Mouse (Mus musculus) induced T-regulatory cell, adult 2 months (primary cell): ENCODE measurements around the gene Rxrg.

Experiments used
- DNase-seq: peaks from one replicate; pipeline ENCODE4 v3.0.0-alpha.2; 2012; ENCODE audit warnings: low read depth

The Rxrg gene

DNA sequence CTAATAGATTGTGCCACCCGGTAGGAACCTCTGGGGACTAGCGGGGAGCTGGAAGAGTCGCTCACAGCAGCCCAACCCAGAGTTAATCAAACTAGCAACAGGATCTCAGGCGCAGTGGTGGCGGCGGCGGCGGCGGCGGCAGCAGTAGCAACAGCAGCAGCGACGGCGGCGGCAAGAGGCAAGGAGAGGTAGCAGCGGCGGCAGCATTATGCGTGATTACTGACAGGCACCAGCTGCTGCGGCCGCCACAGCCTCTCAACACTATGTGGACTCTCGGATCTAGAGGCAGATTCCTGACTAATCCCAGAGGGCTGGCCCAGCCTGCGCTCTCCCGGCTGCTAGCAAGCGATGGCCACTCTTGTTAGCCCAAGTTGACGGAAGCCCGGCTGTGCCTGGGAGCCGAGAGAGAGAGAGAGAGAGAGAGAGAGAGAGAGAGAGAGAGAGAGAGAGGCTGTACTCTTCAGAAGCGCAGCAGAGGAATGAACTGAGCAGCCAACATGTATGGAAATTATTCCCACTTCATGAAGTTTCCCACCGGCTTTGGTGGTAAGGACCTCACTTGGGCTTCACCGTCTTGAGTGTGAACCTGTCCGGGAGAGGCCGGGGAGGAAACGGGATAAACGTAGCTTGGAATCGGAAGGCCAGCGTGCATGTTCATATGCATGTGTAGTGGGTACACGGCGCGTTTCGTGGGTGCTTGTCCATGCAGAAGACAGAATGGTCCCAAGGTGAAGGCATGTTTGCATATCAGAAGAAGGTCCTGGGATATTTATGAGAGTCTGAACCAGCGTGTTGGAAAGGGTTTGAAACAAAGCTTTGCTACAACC is at the start of gene Rxrg:
Rxrg (plus strand) TSS at position 130 of the 827 bp plus-strand sequence.
- DNase-seq: no peak

DNA sequence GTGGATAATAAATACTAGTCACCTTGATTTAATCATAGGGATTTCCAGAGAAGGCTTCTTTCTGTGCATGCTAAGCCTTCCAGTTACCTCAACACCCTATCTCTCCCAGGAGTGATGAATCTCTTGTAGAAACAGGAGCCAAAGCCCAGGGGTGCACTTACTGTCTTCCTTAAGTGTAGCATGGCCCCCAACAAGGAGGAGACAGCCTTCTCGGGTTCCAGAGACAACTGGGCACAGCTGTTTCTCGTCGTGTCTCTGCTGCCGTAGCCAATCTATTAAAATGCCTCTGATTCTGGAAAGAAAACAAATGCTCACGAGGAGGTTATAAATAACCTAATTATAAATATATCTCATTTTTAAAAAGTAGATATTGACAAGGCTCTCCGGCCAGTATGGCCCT is 48.9 kb upstream of the Rxrg start:
- DNase-seq: no peak

DNA sequence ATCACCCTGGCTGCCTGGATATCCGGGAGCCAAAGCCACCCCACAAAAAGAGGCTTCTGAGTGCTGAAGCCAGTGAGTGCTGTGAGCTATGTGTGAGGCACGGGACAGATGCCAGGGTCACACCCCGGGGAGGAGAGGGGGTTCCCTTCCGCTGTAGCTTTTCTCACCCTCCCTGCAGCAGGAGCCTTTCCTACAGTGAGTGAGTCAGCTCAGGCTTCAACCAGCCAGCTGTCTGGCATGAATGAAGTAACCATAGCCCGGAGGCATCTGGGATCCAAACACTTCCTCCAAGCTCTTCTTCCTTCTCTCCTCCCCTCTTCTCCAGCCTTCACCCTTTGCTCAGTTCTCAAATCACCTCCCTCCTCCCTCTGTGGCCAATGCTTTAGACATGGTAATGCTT is 46.6 kb upstream of the Rxrg start:
- DNase-seq: no peak

DNA sequence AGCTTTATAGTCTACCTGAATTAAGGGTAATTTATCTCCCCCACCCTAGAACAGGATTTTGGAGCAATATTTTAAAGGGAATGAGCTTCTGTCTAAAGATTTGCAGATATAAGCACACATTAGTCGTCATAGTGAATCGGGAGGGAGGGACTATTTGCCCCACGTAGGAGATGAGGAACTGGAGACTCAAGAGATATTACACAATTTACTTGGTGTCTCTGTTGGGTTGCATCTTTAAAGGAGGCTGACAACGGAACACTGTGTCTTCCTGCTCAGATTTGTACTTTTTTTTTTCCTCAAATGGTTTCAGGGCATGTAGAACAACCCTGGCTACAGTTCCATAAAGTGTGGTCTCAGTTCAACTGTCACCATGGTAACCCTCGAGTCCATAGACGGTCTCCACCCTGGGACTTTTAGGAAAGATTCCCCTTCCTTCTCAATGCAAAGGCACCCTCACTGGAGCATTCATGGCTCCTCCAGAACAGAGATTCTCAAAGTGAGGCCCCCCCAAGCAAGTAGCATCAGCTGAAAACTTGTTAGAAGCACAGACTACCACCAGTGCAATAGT is 44.1 kb upstream of the Rxrg start:
- no peak for DNase-seq

DNA sequence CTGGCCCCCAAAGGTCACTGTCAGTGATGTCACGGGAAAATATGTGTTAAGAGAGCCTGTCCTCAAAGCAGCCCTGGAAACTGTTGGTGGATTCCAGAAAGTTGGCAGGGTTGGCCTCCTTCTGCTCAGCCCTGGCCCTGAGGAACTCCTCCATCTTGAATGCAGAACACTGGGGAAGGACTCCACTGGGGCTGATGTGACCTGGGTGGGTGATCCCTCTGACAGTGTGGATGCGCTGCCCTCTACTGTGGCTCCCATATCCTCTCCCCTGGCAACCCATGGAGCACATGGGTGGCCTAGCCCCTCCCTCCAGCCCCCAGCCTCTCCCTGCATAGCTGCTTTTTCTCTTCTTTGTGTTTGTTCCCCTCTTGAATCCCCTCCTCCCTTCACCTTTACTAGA is 31.6 kb upstream of the Rxrg start:
- DNase-seq: no peak

DNA sequence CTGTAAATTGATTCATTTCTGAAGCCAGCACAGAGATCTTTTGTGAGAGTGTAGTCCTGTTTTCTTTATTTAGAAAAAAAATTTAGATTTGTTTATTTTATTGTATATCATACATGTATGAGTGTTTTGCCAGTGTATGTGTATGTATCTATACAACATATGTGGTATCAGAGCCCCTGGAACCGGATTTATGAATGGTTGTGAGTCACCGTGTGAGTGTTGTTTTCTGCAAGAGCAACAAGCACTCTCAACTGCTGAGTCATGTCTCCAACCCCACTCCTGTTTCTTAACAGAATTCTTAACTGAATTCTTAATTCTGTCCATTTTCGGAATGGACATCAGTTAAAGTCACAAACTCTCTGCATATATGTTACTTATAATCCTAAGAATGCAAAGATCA is 19.1 kb upstream of the Rxrg start:
- no peak for DNase-seq

DNA sequence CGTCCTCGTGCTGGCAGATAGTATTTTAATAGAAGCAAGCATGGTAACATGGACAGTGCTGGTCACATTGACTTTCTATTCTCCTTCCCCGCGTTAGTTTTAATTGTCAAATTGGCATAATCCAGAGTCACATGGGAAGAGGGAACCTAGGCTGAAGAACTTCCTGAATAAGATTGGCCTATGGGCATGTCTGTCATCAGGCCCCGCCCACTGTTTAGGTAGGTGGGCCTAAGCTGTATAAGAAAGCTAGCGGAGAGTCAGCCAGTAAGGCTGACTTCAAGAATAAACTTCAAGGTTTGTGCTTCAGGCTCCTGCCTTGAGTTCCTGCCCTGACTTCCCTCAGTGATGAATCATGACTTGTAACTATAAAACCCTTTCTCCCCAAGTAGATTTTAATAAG is 15.0 kb upstream of the Rxrg start:
- DNase-seq: no peak

DNA sequence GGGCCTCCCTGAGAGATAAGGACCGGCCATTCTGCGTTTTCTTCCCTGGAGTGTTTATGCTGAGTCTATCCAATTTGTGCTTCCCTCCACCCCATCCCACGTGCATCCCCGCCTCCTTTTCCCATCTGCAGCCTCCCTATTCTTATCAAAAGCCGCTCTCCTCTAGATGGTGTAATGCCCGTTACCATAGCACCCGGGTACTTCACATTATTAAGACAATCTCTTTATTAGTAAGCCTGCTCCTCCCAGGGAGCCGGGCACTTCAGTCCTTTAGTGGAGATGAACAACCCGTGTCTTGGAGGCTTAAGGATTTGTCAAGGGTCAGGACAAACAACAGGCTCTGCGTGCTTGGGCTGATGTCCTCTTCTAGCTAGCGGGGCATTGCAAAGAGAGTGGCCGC is 14.3 kb upstream of the Rxrg start:
- no peak for DNase-seq

DNA sequence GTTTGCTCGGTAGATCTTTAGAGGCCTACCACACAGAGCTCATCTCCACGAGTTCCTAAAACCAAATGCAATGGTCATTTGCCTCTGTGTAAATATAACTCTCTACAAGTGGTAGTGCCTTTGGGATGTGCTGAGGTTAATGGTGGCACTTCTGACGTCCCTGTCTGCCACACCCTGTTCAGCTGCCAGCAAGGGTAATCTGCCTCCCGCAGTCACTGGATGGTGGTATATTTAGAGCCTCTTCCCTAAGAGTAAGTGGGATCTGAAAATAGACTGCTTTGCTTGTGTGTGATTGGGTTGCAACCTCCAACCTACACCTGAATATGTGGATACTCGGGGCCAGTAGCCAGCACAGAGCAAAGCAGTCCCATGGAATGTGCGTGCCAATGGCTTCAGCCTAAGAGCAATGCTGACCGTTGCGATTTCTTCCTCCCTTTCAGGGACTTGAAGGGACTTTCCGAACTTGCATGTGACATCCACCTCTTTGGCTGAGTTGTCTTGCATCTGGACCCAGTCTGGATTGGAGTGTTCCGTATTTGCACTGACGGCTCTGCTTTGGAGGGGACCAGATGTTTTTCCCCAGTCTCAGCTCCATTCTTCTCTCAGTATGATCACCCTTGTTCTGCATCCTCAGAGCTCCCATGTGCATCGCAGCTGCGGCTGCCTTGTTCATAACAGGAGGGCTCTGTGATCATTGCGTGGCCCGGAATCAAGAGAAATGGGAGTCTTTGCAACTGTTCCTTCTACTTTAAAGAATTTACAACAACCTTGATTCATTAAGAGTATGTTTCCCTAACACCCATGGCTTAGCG is 9.2 kb upstream of the Rxrg start:
- no peak for DNase-seq

DNA sequence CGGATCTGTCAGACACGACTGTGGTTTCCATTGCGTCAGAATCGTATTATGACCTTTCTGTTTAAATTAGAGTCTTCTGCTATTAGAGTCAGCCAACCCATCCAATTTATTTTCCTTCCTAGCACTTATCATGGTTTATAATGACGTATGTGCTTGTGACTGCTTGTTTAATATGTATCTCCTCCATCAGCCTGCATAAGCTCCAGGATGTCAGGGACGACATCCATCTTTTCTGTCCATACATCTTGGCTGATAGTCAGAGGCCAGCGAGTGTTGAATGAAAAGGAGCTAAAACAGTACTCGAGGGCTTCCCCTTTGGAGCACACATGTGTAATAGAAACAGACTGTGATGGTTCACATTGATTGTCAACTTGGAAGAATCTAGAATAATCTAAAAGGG is 6.0 kb upstream of the Rxrg start:
- DNase-seq: no peak

DNA sequence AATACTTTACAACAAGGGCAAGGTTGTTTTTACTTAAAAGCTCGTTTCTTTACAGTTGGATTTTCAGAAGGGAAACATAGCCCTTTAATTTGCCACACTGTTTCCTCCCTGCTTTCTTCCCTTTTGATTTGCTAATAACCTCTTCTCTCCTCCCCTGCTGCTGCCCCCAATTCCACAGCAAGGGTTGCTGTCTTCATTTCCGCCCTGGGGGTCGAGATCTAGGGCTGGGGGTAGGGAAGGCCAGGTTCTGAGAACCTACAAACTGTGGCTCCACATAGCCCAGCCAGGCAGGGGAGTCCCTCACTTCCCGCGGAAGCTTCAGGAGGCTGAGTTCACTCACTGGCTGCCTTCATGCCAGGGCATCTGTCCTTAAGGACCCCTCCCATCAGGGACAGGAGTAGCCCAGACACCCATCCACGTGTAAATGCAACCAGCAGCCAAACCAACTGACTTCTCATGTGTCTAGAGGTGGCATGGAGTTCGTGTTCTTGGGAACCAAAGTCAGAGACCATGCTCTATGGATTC is 1.1 kb downstream of the Rxrg start:
- no peak for DNase-seq

DNA sequence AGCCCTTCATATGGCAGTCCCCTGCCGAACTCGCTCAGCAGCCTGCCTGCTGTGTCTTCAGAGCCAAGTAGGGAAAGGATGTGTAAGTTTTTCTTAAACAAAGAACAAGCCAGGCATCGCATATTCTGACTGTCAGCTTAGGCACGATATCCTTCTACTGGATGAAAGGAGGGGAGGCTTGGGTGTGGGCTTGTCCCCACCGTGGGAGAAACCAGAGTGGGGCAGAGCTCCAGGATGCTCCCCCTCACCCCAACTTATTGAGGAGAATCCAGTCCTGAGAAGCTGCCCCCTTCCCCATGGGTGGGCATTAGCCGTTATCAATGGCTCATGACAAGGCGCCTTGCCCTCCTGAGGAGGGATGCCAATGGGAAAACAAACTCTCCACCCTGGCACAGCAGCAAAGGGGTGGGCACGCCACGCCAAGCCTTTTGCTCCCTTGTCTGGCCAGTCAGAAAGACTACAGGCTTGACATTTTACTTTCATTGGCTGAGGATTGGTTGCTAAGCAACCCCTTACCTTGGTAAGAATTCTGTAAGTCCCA is 10.1 kb downstream of the Rxrg start:
- DNase-seq: no peak

DNA sequence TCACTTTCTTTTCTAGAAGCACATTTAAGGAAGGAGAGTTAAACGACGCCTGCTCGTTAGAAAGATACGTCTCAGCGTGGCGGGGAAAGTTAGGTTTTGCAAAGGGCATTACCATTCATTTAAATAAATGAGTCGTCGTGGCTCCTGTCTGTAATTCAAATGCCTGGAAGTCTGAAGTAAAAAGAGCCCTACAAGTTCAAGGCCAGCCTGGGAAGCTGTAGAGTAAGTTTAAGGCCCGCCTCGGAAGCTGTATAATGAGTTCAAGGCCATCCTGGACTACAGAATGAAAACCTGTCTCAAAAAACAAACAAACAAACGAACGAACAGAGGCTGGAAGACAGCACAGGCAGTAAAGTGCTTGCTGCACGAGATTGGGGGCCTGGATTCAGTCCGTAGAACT is 18.9 kb downstream of the Rxrg start:
- DNase-seq: no peak

DNA sequence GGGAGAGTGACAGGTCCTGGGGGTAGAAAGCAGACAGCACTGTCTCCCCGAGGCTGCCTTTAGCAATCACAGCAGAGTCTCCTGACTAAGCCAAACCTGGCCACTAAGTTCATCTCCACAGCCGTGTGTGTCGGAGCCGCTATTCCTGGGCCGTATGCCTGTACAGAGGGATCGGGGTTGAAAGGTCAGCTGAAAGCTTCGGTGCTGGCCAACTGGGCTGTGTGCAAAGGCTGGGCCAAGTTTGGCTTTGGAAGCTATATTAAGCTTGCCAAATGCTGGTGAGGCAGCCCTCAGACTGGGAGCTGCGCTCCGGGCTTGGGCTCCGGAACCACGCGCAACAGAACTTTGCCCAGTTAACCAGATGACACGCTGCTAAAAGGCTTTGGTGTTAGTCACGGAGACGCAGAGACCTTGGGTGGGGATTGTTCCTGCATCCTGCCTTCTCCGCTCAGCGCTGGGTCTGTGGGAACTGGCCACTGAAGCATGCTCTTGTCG is 19.9 kb downstream of the Rxrg start:
- DNase-seq: no peak

DNA sequence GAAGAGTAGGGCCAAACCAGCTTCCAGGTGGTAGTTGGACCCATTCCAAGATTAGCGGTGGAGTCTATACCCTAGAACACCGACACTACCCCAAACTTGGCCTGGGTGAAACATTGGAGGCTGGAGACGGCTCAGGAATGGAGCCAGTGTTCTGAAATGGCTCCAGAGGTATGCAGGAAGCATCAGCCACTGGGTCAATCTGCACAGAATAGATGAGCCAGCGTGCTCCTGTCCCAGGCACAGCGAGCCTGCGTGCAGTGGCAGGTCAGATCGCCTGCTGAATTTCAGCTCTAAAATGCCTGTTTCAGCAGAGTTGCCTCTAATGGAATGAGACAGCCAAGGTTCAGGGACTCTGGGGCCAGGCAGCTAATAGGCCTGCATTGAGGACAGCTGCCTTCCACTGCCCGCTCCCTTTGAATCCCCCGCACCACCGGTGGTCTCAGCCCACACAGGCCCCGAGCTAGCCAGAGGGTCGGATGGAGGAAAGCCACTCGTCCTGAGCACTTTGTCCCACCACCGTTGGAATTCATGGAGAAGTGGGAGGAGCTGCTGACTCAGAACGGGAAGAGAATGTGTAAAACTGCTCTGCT is 22.1 kb downstream of the Rxrg start:
- DNase-seq: no peak

DNA sequence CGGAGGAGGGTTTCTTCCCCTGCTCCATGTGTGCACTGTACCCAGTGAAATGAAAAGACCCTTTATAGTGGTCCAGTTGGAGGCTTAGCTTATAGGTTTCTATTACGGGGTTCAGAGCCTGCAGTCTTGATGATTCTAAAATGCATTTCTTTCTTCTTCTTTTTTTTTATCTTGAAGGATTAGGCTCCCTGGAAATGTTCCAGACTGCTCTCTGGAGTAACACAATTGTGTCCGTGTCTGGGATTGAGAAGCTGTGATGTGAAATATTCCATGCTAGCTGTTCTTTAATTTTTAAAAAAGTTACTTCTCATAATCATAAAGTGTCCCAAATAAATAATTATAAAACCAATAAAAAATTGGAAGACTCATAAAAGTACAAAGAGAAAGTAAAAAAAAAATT is 26.9 kb downstream of the Rxrg start:
- DNase-seq: no peak

DNA sequence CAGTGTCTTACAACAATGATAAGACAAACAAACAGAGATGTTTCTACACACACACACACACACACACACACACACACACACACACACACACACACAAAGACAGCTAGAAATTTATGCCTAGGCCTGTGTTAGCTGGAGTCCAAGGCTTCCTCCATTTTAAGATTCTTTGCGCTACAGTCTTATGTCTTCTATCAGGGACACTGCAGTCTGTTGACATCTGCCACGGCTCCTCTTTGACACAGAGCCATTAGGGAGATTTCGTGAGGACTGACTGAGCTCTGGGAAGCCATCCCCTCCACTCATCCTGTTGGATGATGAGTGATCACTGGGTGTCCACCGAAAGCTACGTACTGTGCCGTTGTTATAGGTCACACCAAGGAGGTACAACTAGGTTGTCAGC is 33.6 kb downstream of the Rxrg start:
- DNase-seq: no peak

DNA sequence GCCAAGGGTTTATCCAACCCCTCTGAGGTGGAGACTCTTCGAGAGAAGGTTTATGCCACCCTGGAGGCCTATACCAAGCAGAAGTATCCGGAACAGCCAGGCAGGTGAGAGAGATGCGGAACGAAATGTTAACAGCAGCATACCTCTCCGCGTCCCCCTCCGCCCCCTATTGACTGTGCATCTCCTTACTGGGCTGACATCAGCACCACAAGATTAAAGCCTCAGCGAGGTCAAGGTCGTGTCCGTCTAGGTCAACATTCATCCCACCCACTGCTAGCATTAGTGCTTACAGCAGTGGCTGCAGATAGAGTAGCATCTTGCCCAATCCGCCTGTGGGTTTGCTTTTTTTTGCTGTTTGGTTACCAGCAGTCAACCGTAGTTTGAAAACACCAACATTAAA is 37.5 kb downstream of the Rxrg start:
- DNase-seq: no peak

DNA sequence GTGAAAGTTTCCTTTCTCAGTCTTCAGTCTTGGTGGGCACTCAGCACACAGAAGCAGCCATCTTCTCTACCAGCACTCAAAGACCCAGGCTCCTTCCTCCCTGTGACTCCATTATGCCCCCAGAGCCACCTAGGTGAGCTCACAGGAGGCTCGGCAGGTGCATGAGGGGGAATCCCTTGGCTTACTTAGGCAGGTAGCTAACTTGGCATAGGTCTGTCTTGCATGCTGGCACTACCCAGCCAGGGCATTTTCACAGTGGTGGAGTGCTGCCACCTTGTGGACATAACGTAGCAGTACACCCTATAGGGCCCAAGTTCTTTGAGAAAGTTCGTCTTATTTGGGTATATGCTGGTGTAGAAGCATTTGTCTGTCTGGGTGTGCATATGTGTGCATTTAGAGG is 38.8 kb downstream of the Rxrg start:
- DNase-seq: peak; percentile 70

DNA sequence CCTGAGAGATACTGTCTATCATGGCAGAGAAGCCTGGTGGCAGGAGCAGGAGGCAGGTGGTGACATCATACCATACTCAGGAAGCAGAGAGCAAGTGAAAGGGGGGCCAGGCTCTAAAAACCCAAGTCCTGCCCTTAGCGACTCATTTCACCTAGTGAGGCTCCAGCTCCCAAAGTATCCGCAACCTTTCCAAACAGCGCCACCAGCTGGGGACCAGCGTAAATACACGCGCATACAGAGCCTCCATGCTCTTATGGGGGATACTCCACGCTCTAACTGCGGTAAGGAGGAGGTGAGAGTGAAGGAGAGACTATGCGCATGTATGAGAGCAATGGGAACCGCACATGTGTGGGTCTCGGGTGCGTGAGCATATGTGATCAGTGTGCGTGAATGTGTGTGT is 39.9 kb downstream of the Rxrg start:
- DNase-seq: peak; percentile 17

DNA sequence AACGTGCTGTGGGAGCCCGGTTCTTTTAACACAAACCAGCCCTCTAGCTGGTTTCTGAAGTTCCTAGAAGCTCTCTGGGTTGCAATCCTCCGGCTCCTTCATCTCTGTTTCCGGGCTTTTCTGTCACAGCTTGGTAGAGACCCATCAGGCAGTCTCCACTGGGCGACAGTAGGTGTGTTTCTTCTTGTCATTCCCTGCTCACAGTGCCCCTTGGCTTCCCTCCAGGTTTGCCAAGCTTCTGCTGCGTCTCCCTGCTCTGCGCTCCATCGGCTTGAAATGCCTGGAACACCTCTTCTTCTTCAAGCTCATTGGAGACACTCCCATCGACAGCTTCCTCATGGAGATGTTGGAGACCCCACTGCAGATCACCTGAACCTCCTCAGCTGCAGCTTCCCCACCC is 40.7 kb downstream of the Rxrg start:
- no peak for DNase-seq
